Mouse (Mus musculus): ENCODE measurements around the gene Rsad1. TPM values are rescaled to one million over a fixed set of nuclear protein-coding genes. Genes with fewer than 3 reads are reported as not detected.

Rsad1 gene
- polyA plus RNA-seq, 1 experiment from 2014 or later: 1.6 TPM

DNA sequence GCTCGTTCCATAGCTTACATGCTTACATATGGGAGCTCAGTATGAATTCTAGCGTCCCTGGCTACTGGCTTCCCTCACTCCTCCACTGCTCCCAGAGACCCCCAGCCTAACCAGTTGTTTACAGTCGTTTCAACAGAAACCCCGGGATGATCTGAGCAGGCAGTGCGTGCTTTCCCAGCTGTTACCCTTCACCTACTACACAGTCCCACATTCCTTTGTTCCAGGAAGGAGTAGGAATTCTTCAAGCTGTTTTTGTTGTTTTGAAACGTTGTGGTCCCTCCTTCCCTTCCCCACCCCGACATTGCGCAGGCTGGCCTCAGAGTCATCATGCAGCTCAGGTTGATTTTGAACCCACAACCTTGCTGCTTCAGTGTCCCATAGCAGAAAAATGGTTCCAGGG lies 48.7 kb downstream of the Rsad1 start:
- H3K36me3 ChIP-seq (ENCODE audit: insufficient read depth, low read length): no peaks in the 10 kb centered on the region
- peak overlapping the region; percentile 94 for H3K27ac ChIP-seq (ENCODE audit: low read length)
- 0 out of 2 replicates have a peak, but pooled peaks cover 2% of the 10 kb centered on the region for H3K4me1 ChIP-seq (ENCODE audit: insufficient read depth, low read depth, low read length)
- H3K4me3 ChIP-seq (ENCODE audit: low read depth, low read length): peak overlapping the region; percentile 44
- H3K27me3 ChIP-seq (replicated peaks; ENCODE audit: insufficient read depth, low read length): no peaks in the 10 kb centered on the region
- 0 out of 2 replicates have a peak, but pooled peaks have one; percentile 2 for ATAC-seq
- WGBS: 18% methylated on average over 8 of the region's 8 CpGs
- H3K4me2 ChIP-seq (replicated peaks; ENCODE audit: low read depth, low read length): peak overlapping the region; percentile 61
- H3K9me3 ChIP-seq (ENCODE audit: low read length): no peaks in the 10 kb centered on the region
- TF ChIP-seq CTCF (IDR thresholded peaks at IDR 0.05) (no peak), EP300 (IDR thresholded peaks at IDR 0.05) (no peak)
- peak overlapping the region; percentile 2; the same call in 1 of the 2 replicates for H3K9ac ChIP-seq (replicated peaks; ENCODE audit: low read depth)
- DNase-seq (ENCODE audit: low spot score): peak; percentile 52

- 0 out of 2 replicates have a peak, but pooled peaks cover 2% of the 10 kb centered on the region for H3K4me1 ChIP-seq (ENCODE audit: insufficient read depth, low read depth, low read length)
- peak within 1 kb of the TSS; percentile 61 for H3K4me2 ChIP-seq (replicated peaks; ENCODE audit: low read depth, low read length)
- no peaks in the 10 kb centered on the region for H3K36me3 ChIP-seq (ENCODE audit: insufficient read depth, low read length)
- ATAC-seq (peak; percentile 59), DNase-seq (ENCODE audit: low spot score) (peak; percentile 89)
- H3K4me3 ChIP-seq (ENCODE audit: low read depth, low read length): peak within 1 kb of the TSS; percentile 44
- peak within 1 kb of the TSS; percentile 56 for H3K9ac ChIP-seq (replicated peaks; ENCODE audit: low read depth)
- H3K27ac ChIP-seq (ENCODE audit: low read length): peak within 1 kb of the TSS; percentile 94
- TF ChIP-seq EP300 (IDR thresholded peaks at IDR 0.05) (no peak), CTCF (IDR thresholded peaks at IDR 0.05) (peak; percentile 34)
- no peaks in the 10 kb centered on the region for H3K27me3 ChIP-seq (replicated peaks; ENCODE audit: insufficient read depth, low read length)
- 0% methylated on average over 23 of the region's 26 CpGs for WGBS
- no peaks in the 10 kb centered on the region for H3K9me3 ChIP-seq (ENCODE audit: low read length)
Observed at GRCm38 (mm10) chr11:94499661-94500152, 49.3 kb downstream of the Rsad1 start, which contains the start of gene Epn3. Gene Epn3, minus strand, starts transcription at chr11:94499974.

DNA sequence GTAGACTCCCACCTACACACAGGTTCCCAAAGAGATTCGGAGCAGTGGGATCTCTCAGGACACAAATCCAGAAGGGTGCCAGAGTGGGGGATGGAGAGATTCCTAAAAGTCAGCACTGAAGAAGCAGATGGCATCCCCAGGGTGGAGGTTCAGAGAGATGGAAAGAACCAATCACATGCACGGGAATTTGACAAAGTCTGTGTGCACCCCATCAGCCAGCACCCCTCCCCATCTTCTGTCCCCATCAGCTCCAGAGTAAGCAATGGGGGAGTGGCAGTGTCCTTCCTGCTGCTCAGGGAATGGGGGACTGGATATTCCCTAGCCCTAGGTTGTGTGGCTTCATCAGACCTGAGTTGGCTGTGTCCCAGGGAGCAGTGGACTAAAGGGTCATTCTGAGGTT lies 50.0 kb downstream of the Rsad1 start:
- peak overlapping the region; percentile 56 for H3K9ac ChIP-seq (replicated peaks; ENCODE audit: low read depth)

DNA sequence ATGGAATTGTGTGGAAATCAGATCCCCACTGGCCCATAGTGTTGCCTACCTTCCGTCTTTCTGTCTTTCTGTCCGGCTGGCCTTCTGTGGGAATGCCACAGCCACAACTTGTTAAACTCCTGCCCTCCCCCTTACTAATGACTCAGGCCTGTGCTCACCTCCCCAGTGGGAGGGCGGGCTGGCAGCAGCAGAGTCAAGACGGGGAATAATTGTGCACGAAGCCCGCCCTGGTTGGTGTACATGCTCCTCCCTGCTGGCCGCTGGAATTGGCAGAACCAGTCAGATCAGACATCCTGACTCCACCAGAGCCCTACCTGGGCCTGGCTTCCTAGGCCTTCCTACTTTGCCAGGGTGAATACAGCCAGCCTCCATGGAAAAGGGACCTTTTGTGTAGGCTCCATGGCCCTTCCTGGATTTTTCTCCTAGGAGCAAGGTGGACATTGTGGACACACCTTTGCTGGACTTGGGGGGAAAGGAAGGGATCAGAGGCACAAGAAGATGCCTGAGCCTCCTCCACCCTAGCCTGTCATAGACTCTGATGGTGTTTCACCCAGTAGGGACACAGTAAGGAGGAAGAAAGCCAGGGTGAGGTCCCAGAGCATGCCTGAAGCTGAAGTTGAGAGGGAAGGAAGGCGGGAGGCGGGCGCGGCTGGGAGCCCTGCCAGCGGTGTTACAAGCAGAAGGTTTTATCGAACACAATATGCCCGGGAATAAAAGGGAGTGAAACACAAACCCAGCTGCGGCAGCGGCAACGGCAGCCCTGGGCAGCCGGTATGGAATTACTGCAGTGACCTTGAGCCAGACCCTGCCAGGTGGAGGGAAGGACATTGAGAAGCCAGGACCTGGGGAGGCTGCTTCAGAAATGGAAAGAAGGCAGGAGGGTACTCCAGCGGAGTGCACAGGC lies 50.7 kb downstream of the Rsad1 start:
- H3K36me3 ChIP-seq (ENCODE audit: insufficient read depth, low read length): no peaks in the 10 kb centered on the region
- H3K9me3 ChIP-seq (ENCODE audit: low read length): no peaks in the 10 kb centered on the region
- DNase-seq (ENCODE audit: low spot score) (peak; percentile 91), ATAC-seq (peak; percentile 76)
- 20% methylated on average over 19 of the region's 19 CpGs for WGBS
- peak overlapping the region; percentile 61 for H3K4me2 ChIP-seq (replicated peaks; ENCODE audit: low read depth, low read length)
- H3K4me1 ChIP-seq (ENCODE audit: insufficient read depth, low read depth, low read length): 0 out of 2 replicates have a peak, but pooled peaks cover 2% of the 10 kb centered on the region
- H3K27ac ChIP-seq (ENCODE audit: low read length): peak overlapping the region; percentile 94
- H3K4me3 ChIP-seq (ENCODE audit: low read depth, low read length): peak overlapping the region; percentile 44
- peak overlapping the region; percentile 32 for H3K9ac ChIP-seq (replicated peaks; ENCODE audit: low read depth)
- no peak for TF ChIP-seq EP300 (IDR thresholded peaks at IDR 0.05)
- no peak for TF ChIP-seq CTCF (IDR thresholded peaks at IDR 0.05)
- no peaks in the 10 kb centered on the region for H3K27me3 ChIP-seq (replicated peaks; ENCODE audit: insufficient read depth, low read length)

More for the DNA sequence above, 50.0 kb downstream of the Rsad1 start:
- H3K36me3 ChIP-seq (ENCODE audit: insufficient read depth, low read length): no peaks in the 10 kb centered on the region
- H3K27ac ChIP-seq (ENCODE audit: low read length): peak overlapping the region; percentile 94
- peak overlapping the region; percentile 44 for H3K4me3 ChIP-seq (ENCODE audit: low read depth, low read length)
- 0% methylated on average over 2 of the region's 2 CpGs for WGBS
- H3K27me3 ChIP-seq (replicated peaks; ENCODE audit: insufficient read depth, low read length): no peaks in the 10 kb centered on the region
- TF ChIP-seq EP300 (IDR thresholded peaks at IDR 0.05): no peak
- no peak for TF ChIP-seq CTCF (IDR thresholded peaks at IDR 0.05)
- H3K4me2 ChIP-seq (replicated peaks; ENCODE audit: low read depth, low read length): peak overlapping the region; percentile 61
- DNase-seq (ENCODE audit: low spot score) (no peak), ATAC-seq (no peak)
- H3K4me1 ChIP-seq (ENCODE audit: insufficient read depth, low read depth, low read length): 0 out of 2 replicates have a peak, but pooled peaks cover 2% of the 10 kb centered on the region
- H3K9me3 ChIP-seq (ENCODE audit: low read length): no peaks in the 10 kb centered on the region

DNA sequence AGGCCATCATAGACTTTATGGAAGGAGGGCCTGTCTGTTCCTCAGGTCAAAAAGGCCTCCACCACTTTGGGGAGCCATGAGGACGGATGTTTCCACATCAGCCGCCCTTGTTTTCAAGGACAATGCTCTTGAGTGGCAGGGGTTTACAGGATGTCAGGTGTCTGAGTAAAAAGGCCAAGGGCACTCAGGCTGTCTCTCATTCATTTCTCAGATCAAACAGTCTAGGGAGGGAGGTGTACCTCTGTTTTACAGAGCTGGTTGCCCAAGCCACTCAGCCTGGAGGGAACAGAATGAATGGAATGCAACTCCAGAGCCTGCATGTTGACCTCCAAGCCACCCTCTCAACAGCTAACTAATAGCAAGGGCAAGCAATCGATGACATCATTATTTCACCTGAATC lies 53.6 kb downstream of the Rsad1 start:
- TF ChIP-seq EP300 (IDR thresholded peaks at IDR 0.05) (peak; percentile 84), CTCF (IDR thresholded peaks at IDR 0.05) (no peak)
- WGBS: 49% methylated on average over 3 of the region's 3 CpGs
- no peaks in the 10 kb centered on the region for H3K27me3 ChIP-seq (replicated peaks; ENCODE audit: insufficient read depth, low read length)
- H3K4me3 ChIP-seq (ENCODE audit: low read depth, low read length): no peak overlapping the region
- DNase-seq (ENCODE audit: low spot score): peak; percentile 90
- H3K9me3 ChIP-seq (ENCODE audit: low read length): no peaks in the 10 kb centered on the region
- no peaks in the 10 kb centered on the region for H3K36me3 ChIP-seq (ENCODE audit: insufficient read depth, low read length)
- H3K9ac ChIP-seq (replicated peaks; ENCODE audit: low read depth): no peak overlapping the region
- ATAC-seq: peak; percentile 74
- peak overlapping the region; percentile 30; the same call in 1 of the 2 replicates for H3K4me2 ChIP-seq (replicated peaks; ENCODE audit: low read depth, low read length)
- H3K27ac ChIP-seq (ENCODE audit: low read length): peak overlapping the region; percentile 59; the same call in 1 of the 2 replicates
- peaks cover 4% of the 10 kb centered on the region; the same call in 1 of the 2 replicates for H3K4me1 ChIP-seq (ENCODE audit: insufficient read depth, low read depth, low read length)

DNA sequence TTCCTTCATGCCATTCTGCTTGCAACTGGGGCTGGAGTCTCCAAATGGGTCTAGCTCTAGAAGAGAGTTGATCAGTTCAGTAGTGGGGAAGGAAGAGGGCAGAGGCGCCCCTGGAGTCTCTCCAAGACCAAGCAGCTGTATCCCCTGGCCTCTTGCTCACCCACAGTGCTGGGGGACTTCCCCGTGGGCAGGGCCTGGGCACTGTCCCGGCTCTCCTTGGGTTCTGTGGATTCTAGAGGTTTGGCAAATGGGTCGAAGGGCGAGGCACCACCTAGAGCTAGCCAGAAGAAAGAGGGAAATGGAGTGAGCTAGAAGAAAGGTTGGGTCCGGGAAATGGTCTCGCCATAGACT lies 57.3 kb downstream of the Rsad1 start:
- peaks cover 4% of the 10 kb centered on the region; the same call in 1 of the 2 replicates for H3K4me1 ChIP-seq (ENCODE audit: insufficient read depth, low read depth, low read length)
- H3K27ac ChIP-seq (ENCODE audit: low read length): no peak overlapping the region
- no peaks in the 10 kb centered on the region for H3K27me3 ChIP-seq (replicated peaks; ENCODE audit: insufficient read depth, low read length)
- no peak overlapping the region for H3K4me3 ChIP-seq (ENCODE audit: low read depth, low read length)
- H3K9me3 ChIP-seq (ENCODE audit: low read length): no peaks in the 10 kb centered on the region
- no peak overlapping the region for H3K4me2 ChIP-seq (replicated peaks; ENCODE audit: low read depth, low read length)
- TF ChIP-seq EP300 (IDR thresholded peaks at IDR 0.05) (no peak), CTCF (IDR thresholded peaks at IDR 0.05) (no peak)
- 51% methylated on average over 6 of the region's 7 CpGs for WGBS
- no peak for DNase-seq (ENCODE audit: low spot score)
- no peak for ATAC-seq
- H3K36me3 ChIP-seq (ENCODE audit: insufficient read depth, low read length): no peaks in the 10 kb centered on the region
- H3K9ac ChIP-seq (replicated peaks; ENCODE audit: low read depth): no peak overlapping the region

Data from lung, postnatal 0 days (tissue).